Mouse (Mus musculus) gastrocnemius, postnatal 36 days (tissue): ENCODE data around the gene S1pr1. TPM values are rescaled to one million over a fixed set of nuclear protein-coding genes. Genes with fewer than 3 reads are reported as not detected.
A peak's percentile ranks its signal among the peaks of the same experiment; 100 is the strongest.

Source experiments
- DNase-seq, 2 experiments: peaks; one replicate each; pipeline ENCODE4 v3.0.0; 2022
- intact Hi-C: fragments of 180-260 bp; cut with DNase I; formaldehyde crosslinking; loops from one replicate; pipeline ENCODE4 v1.15.1; 2025
- total RNA-seq, 2 experiments: library from RNA; stranded (reverse); gene quantifications; 2 replicates each; pipeline ENCODE4 v1.2.3; 2021

S1pr1 gene
- total RNA-seq, 2 experiments from 2014 or later, result 17.3 to 19.6 TPM

DNA sequence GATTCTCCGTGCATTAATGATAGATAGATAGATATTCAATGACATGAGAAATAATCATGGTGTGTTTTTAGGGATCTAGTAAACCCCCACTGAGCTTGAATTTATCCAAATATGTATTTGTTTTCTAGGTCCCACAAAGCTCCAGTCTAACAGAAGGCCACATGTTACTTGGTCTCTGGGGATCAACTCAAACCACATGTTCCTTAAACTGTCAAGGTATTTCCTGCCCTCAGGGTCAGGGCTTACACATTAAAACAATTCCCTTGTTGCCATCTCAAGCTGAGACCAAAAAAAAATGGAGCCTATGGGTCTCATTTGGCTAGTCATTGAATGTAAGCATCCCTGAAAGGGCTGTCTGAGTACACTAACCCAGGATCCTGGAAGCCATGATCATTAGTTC, 33.7 kb downstream of the S1pr1 start:
- no peak for DNase-seq
- intact Hi-C loops, result no loop called here

DNA sequence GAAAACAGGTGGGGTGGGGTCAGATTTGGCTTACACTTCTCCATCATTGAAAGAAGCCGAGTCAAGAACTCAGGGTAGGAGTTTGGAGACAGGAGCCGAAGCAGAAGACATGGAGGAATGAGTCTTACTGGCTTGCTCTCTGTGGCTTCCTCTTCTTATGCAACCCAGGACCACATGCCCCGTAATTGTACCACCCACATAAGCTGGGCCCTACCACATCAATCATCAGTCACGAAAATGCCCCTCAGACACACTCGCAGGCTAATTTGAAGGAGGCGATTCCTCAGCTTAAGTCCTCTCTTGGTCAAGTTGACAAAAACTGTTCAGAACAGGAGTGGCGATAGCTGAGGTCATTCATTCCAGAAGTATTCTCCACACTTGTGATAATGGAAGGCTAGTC, 35.9 kb downstream of the S1pr1 start:
- no peak for DNase-seq
- intact Hi-C loops, result no loop called here

DNA sequence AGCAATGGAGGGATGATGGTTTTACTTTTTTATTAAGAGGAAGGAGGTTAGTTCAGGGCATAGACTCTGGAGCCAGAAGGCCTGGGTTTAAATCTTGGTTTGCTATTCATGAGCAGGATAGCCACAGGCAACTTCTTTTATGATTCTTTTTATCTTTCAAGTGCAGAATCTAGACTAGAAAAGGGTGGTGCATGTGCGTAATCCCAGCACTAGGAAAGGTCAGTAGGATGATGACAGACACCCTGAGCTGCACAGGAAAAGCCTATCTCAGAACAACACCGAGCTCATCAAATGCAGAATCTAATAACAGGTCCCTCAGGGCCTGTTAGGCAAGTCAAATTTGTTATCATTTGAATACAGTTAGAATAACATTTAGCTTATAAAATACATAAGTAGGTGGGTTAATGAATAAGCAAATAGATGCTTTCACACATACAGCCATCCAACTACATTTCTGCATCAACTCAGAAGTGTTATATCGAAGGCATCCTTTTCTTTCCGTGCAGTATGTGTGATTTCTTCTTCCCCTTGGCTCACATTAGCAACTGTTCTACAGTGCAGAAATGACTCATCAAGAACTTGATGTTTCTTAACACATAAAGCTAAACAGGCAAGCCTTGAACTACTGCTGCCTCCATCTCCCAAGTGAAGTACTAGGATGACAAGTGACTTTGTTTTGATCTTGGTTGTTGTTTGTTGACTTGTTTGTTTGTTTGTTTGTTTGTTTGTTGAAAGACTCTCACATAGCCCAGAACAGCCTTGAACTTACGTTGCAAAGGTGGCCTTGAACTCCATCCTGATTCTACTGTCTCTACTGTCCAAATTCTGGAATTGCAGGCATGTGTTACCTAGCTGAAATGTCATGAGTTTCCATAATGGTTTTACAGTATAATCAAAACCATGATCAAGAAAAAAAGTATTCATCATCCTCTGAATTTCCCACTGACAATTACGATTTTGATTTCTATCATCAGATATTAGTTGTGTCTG, 39.0 kb downstream of the S1pr1 start:
- intact Hi-C loops, result no loop called here
- DNase-seq, result no peak

DNA sequence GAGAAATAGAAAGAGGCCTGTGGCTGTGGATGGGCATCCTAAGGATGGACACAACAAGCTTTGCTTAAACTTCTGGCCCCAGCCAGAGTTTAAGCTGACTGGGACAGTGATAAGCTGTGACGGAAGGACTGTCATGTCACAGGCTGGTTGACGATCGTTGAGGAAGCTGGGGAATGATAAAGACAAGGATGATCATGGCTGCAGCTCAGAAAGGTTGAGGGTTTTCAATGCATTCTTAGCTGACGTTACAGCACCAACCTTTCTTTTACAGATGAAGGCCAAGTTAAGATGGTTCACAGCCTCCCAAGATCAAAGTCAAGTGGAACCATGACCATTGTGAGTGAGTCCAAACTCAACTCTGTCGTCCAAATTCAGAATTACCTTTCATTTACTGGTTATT, 40.2 kb downstream of the S1pr1 start:
- DNase-seq, result no peak
- intact Hi-C loops, result no loop called here

DNA sequence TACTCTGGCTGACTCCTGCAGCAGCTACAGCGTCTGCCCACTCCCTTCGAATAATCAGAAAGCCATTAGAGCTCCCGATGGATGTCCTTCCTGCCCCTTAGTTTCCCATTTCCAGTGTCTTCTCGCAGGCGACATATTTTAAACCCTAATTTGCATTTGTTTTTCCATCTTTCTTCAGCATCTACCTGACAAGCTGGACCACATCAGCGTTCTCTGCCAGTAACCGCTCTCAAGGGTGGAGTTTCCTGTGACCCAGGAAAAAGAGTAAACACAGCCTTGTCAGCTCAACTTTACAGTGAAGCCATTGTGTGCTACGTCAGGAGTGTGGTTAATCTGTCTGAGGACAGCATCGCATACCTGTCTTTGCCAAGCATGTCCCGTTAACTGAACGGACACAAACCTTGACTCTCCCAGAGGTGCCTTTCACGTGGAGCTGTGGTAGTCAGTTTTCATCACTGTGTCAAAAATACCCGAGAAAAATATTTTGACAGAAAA, 41.2 kb downstream of the S1pr1 start:
- no peak for DNase-seq
- intact Hi-C loops, result no loop called here

DNA sequence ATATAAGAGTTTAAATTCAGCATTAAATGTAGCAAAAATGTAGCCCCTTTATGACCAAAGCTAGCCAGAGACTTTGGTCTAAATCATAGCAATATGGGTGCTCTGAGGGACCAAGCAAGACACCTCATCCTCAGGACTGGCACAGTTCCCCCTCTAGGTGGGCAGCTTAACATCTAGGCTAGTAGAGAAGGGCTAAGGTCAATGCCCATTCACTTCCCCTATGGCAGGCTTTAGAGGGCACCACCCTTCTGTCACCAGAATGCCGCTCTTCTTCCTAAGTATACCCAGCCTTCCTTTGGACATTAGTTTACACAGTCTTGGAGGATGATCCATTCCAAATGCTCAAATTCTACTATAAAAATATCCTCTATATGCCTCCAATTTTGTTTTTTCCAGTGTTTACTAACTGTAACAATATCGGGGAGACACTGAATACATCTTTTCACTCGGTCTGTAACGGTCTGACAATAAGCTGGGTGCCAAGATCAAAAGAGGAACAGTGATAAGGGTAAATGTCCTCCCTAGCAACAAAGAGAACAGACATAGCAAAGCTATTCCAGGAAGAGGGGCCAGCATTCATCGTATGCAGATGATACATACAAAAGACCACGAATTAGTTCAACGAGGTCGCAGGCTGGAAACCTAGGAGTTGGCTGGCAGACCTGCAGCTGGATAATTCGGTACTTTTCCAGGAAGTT, 41.8 kb downstream of the S1pr1 start:
- DNase-seq, result no peak
- intact Hi-C loops, result no loop called here

GRCm38 (mm10) chr3:115669230-115669629, 45.6 kb downstream of the S1pr1 start:
- DNase-seq, result no peak
- intact Hi-C loops, result no loop called here

DNA sequence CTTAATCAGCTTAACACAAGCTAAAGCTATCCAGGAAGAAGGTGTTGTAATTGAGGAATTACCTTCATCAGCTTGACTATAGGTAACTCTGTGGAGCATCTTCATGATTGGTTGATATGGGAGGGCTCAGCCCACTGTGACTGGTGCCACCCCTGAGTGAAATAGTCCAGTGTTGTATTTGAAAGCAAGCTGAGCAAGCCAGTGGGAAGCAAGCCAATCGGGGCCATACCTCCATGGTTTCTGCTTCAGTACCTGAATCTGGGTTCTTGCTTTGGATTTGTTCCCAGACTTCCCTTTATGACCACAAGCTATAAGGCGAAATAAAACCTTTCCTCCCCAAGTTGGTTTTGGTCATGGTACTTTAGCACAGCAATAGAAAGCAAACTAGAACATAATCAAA, 47.7 kb downstream of the S1pr1 start:
- DNase-seq, result no peak
- intact Hi-C loops, result no loop called here

- intact Hi-C loops, result no loop called here
- no peak for DNase-seq
These were observed 48.3 kb downstream of the S1pr1 start for GRCm38 (mm10) chr3:115666547-115666946.

DNA sequence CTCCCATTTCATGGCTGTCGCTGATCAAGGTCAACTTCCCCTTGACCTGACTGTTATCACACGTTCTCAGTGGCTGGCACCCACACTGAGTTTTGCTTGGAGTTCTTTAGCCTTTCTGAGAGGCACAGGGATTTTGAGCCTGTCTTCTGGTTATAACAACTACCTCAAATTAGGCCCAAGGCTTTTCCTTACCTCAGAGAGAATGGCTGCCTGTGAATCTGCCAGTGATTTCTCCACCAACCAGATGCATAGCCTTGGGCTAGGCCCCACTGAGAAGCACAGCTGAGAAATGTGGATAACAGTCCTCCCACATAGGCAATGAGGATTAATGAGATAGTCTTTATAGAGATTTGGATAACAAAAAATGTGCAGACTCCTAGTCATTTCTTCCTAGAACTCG, 50.4 kb downstream of the S1pr1 start:
- no peak for DNase-seq
- intact Hi-C loops, result loop anchor here (5.0 kb wide), 1 partner anchor 318 kb away; no protein-coding TSS in a partner anchor

DNA sequence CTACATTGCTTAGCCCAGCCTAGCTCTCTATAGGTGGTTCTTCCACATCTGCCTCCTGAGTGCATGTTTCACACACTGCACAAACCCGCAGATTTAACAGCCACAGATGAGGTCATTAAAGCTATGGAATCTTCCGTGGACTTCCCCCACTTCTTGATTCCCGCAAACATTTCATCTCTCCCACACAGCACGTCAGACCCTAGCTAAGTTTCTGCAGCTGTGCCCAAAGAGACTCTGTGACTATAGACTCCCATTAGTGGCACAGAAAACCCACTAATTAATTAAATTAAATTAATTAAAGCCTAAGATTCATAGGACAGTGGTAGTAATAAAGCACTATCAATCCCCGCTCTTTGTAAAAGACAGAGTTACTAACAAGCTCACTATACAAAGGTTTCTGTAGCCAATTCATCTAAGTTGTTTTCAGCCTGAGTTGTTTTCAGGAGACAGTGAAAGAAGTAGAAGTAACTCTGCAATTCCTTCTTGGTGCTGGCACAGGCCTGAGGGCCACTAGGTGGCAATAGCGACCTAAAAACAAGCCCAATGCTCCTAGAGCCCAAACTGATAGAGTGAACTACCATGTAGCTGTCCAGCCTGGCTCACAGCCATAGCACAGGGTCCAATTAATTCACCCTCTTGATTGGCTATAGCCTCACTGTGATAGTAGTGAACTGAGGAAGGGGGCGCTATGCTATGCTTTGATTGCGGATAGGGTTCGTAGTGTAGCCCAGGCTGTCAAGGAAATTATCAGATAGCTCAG, 54.0 kb downstream of the S1pr1 start:
- intact Hi-C loops, result loop anchor here (5.0 kb wide), 1 partner anchor 321 kb away; no protein-coding TSS in a partner anchor
- DNase-seq, result peak; percentile 38 to 52

Other genes with a start within 250 kb of the S1pr1 start
- gene Dph5, start 172.8 kb upstream of the S1pr1 start, total RNA-seq, result 1 to 10 TPM; 4.9 to 6.7 TPM